Mouse (Mus musculus) cerebellum, adult 9-11 months (tissue): ENCODE data around the gene Mgmt.

ENCODE experiments used
- DNase-seq: peaks from one replicate; pipeline ENCODE4 v3.0.0; 2022

Mgmt gene

GRCm38 (mm10) chr7:136916021-136916420 is 21.6 kb downstream of the Mgmt start:
- no peak for DNase-seq

DNA sequence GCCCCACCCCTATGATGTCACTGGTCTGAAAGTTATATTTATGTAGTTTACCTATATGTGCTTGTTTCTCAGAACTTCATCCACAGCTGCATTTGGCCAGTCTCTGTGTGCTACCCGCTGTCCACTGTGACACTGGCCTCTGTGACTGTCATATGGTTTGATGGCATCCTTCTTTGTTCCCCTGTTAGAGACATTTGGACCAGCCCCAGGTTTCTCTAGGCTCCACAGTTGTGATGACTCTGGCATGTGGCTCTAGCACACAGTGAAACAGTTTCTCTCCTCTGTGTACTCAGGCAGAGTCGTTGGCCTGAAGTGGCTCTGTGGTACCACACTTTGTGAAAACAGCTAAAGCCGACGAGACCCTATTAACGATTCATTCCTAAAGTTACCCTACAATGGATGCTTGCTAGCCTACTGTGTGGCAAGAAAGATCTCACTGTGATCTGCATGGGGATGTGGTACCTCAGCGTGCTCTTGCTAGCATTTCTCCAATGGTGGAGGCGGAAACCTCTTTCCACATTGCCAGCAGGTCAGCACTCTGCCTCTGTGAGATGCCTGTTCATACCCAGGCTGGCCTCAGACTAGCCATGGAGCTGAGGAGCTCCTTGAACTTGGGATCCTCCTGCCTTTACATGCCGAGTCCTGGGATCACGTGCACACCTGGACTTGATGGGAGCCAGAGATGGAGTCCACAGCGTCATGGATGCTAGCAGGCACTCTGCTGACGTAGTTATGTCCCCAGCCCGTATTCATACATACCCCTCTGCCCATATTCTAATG is 26.8 kb downstream of the Mgmt start:
- DNase-seq, result no peak

DNA sequence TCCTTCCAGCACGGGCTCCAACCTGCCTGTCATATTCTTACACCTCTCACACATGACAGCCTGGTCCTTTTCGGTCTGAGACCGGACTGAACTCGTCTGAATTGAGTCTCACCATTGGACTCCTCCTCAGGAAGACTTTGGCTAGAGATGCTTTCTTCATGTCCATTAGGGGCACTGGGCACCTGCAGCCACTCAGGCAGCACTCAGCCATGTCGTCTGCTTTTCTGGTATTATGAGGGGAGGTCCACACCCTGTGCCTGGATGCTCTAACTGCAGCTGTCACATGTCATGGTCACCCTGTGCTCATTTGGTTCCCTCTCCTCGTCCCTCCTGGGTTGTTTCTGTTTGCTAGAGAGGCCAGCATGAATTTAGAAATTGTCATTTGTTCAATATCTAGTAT is 27.8 kb downstream of the Mgmt start:
- DNase-seq, result no peak

DNA sequence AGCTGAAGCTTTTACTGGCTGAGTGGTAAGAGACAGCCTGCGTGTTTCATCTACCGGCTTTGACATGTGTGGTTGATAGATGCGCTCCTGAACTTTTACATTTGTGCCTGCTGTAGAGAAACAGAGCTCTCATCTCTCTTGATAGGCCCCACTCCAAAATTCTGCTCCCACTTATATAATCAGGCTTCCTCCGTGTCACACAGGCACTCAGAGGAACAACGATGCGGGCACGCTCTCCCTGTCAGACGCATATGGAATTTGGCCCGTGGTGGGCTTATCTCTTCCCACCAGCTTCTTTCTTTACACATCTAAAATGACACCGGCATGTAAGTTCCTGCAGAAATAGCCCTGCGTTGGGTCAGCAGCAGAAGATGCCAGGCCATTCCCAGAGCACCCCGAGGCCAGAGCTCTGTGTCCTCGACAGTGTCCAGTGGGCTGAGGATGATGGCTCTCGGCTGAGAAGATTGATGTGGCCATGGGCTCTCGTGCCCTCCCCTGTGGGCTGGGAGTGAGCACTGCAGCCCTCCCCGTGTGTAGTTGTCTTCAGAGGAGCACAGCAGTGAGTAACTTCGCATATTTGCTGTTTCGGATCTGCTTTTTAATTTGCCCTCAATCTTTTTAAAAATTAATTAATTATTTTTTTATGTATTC is 30.3 kb downstream of the Mgmt start:
- DNase-seq, result no peak

DNA sequence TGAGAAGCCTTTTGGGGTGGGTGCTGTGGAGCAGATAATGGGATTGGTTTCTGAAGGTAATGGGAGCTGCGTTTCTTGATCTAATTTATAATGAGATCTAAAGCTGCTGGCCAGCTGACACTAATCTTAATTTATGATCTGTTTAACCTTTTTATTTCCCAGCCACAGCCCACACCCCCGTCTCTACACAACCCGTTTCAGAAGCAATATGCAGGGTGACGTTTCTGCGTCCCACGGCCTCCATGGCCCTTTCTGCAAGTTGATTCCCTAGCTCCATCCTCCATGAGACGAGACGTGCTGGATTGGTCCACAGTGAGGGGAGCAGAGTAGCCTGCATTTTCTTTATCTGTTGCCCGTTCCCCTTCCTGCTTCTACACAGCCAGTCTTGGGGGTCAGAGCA is 31.8 kb downstream of the Mgmt start:
- no peak for DNase-seq

DNA sequence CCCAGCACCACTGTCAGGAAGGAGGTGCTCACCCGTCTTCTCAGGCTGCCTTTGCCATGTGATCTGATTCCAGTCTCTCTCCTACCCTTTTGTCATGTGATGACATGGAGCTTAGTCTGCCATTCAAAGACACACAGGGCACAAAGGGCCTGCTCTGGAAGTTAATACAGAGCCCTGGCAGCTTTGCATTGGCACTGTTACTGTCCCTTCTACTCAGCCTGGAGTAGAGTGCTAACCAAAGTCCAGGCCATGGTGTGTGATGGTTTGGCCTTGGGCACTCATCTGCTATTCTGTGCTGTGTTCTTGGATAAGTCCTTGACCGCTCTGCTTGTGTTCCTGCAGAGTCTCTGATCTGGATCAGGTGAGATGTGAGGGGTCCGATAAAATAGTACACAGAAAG is 36.0 kb downstream of the Mgmt start:
- no peak for DNase-seq

DNA sequence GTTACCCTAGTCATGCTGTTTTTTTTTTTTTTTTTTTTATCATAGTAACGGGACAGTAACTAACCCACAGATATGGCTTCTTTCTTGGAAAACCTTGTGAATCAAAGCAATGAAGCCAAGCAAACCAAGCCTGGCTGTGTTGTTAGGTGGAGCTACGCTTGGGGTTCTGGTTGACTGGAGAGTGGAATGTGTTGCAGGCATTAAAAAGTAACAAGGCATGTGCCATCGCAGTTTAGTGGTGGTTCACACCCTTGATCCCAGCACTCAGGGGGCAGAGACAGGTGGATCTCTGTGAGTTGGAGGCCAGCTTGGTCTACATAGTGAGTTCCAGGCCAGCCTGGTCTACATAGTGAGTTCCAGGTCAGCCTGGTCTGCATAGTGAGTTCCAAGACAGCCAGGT is 39.0 kb downstream of the Mgmt start:
- no peak for DNase-seq

GRCm38 (mm10) chr7:136934336-136934735 is 39.9 kb downstream of the Mgmt start:
- DNase-seq, result no peak

GRCm38 (mm10) chr7:136934784-136935183 is 40.4 kb downstream of the Mgmt start:
- no peak for DNase-seq

- DNase-seq, result no peak
Measured at GRCm38 (mm10) chr7:136938371-136938770, 44.0 kb downstream of the Mgmt start.

DNA sequence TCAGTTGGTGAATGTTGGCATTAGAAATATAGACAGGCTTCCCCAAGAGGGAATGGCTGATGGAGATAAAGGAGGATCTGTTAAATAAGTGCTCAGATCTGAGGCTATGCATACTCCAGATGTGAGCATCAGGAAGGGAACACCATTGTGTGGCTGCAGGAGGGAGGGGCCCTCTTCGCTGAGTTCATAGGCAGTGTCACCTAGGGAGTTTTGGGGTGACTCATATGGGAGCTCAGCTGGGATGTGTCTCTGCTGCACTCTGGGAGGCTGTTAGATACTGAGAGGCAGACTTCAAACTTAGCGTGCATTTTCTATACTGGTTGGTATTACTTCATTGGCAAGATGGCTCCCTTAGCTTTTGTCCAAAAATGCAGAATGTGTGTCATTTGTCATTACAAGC is 48.0 kb downstream of the Mgmt start:
- DNase-seq, result no peak

DNA sequence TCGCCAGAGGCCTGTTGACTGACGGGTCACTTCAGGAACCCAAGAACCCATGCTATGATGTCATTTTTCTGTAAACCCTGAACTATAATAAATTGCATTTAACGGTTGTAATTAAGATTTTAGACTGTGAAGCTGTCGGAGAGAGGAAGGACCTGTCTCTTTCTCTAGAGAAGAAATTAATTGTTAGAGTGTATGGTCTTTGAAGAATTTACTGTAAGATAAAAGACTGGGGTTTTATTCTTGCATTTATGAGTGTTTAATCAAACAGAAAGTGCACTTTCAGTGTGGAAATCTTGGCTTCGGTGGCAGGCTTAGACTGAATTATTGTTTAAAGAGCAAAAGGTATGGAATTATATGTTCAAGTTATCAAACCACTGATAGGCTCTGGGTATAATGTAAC is 49.5 kb downstream of the Mgmt start:
- DNase-seq, result no peak

- no peak for DNase-seq
Measured at GRCm38 (mm10) chr7:136945697-136946096, 51.3 kb downstream of the Mgmt start.

GRCm38 (mm10) chr7:136946131-136946530 is 51.7 kb downstream of the Mgmt start:
- DNase-seq, result no peak

- no peak for DNase-seq
Measured at GRCm38 (mm10) chr7:136948275-136948810, 53.9 kb downstream of the Mgmt start.

DNA sequence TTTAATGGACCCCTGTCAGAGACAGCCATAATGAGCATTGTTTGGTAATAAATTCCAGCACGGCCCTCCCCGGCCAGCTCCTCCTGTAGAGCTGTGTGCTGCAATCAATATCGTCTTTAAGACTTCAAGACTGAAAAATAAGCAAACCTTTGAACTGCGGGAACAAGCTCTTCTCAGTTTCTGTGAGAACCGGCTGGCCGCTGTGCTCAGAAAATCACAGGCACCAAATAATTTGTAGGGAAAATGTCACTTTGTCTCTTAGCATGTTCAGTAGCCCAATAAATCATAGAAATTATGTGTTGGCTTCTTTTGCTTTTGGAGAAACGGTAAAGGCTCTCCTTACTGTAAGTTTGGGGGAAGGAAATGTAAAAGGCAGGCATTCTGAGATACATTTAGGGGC is 58.2 kb downstream of the Mgmt start:
- no peak for DNase-seq

- DNase-seq, result no peak
Measured at GRCm38 (mm10) chr7:136953251-136953650, 58.8 kb downstream of the Mgmt start.

DNA sequence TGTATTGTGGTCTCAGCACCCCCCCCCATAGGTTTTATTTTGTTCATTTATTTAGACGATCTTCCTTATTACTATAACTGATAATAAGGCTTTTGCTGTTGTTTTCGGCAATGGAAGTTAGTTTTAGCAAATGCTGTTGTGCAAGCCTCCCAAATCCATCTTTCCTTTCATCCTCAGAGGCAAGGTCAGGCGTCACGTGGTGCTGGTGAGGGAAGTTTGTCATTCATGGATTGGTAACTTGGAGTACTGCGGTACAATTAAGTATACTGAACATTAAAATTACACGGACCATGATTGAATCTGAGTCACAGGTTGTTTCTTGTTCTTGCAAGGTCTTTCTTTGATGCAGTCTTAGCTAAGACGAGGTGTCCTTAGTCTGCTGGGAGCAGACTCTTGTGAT is 77.9 kb downstream of the Mgmt start:
- no peak for DNase-seq

- no peak for DNase-seq
Measured at GRCm38 (mm10) chr7:136975001-136975400, 80.6 kb downstream of the Mgmt start.

DNA sequence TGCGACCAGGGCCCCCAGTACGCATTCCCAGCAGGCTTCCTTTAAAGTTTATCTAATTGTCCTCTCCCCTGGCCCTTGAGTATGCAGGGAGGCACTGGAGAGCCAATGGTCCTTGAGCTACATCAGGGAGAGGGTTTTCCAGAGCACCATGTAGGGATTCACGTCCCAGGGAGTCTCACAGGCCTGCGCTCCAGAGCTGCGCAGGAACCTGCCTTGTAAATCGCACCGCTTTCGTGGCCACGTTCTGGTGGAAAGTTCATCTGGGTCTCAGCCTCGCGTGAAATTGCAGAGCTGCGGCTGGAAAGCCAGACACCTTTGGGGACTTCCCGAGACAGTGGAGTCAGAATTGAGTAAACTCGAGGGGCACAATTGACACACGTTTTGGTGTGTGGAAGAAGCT is 103.0 kb downstream of the Mgmt start:
- no peak for DNase-seq

GRCm38 (mm10) chr7:137000703-137001102 is 106.3 kb downstream of the Mgmt start:
- no peak for DNase-seq

DNA sequence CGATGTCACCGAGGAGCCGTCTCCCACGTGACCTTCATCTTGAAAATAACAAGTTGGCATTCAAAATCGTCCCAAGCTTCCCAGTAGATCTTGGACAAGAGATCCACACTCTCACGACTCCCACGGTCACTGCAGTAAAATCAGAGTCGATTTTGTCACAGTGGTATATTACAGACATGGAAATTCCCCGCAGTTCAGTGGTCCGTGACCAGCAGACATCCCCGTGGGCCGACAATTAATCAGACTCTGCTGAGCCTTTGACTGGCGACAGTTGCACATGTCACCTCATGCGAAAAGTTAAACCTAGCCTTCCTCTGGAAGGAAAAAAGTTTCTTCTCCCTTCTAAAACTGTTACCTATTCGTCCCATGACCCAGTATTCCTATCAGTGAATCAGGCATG is 106.8 kb downstream of the Mgmt start:
- DNase-seq, result no peak

- no peak for DNase-seq
Measured at GRCm38 (mm10) chr7:137001783-137002182, 107.4 kb downstream of the Mgmt start.

GRCm38 (mm10) chr7:137002431-137002830 is 108.0 kb downstream of the Mgmt start:
- no peak for DNase-seq

- DNase-seq, result no peak
Measured at GRCm38 (mm10) chr7:137005293-137005692, 110.9 kb downstream of the Mgmt start.
